ENCODE assay signal across 8 mouse cellular contexts in genomic region chr11:113132078-113133064, GRCm38 (mm10).
A peak's percentile ranks its signal among the peaks of the same experiment; 100 is the strongest.
DNase-seq lines count a peak whose midpoint lies in the region; ATAC-seq lines count a peak whose summit lies in the region.

No protein-coding gene starts in this region.

- 88% methylated on average over 23 of the region's 23 CpGs for WGBS in forebrain, embryonic 10.5 days
- WGBS in forebrain, embryonic 12.5 days = 83% methylated on average over 23 of the region's 23 CpGs
- WGBS in liver, embryonic 12.5 days (ENCODE audit: insufficient replicate concordance) = 69% methylated on average over 20 of the region's 23 CpGs
- WGBS in stomach, embryonic 16.5 days = 51% methylated on average over 23 of the region's 23 CpGs

- no peak overlapping the region for H3K9ac ChIP-seq in forebrain, embryonic 12.5 days
- H3K9ac ChIP-seq in liver, embryonic 12.5 days = no peak overlapping the region
- 0 out of 2 replicates have a peak overlapping the region, but pooled peaks have one; percentile 40 for H3K9ac ChIP-seq in stomach, embryonic 16.5 days (ENCODE audit: low read length)

- H3K27me3 ChIP-seq in forebrain, embryonic 10.5 days (ENCODE audit: poor library complexity, severe bottlenecking) = no peaks in the 10 kb centered on the region
- no peaks in the 10 kb centered on the region for H3K27me3 ChIP-seq in forebrain, embryonic 12.5 days
- no peaks in the 10 kb centered on the region for H3K27me3 ChIP-seq in liver, embryonic 12.5 days (replicated peaks)
- no peaks in the 10 kb centered on the region for H3K27me3 ChIP-seq in stomach, embryonic 16.5 days (ENCODE audit: control insufficient read depth, insufficient read depth, low read length)

- no peak overlapping the region for H3K4me3 ChIP-seq in forebrain, embryonic 10.5 days
- H3K4me3 ChIP-seq in forebrain, embryonic 12.5 days (replicated peaks) = no peak overlapping the region
- no peak overlapping the region for H3K4me3 ChIP-seq in liver, embryonic 12.5 days
- no peak overlapping the region for H3K4me3 ChIP-seq in stomach, embryonic 16.5 days (replicated peaks; ENCODE audit: low read length)

- peaks cover 15% of the 10 kb centered on the region for H3K9me3 ChIP-seq in forebrain, embryonic 10.5 days
- H3K9me3 ChIP-seq in forebrain, embryonic 12.5 days = no peaks in the 10 kb centered on the region
- H3K9me3 ChIP-seq in liver, embryonic 12.5 days (replicated peaks) = no peaks in the 10 kb centered on the region
- H3K9me3 ChIP-seq in stomach, embryonic 16.5 days (replicated peaks; ENCODE audit: control insufficient read depth, low read length) = no peaks in the 10 kb centered on the region

- no peak overlapping the region for H3K4me2 ChIP-seq in forebrain, embryonic 12.5 days
- H3K4me2 ChIP-seq in liver, embryonic 12.5 days = peak overlapping the region; percentile 26
- peak overlapping the region; percentile 27 for H3K4me2 ChIP-seq in stomach, embryonic 16.5 days (ENCODE audit: low read depth, low read length)

- H3K36me3 ChIP-seq in forebrain, embryonic 10.5 days (replicated peaks) = peaks cover 36% of the 10 kb centered on the region
- H3K36me3 ChIP-seq in forebrain, embryonic 12.5 days (replicated peaks) = 0 out of 2 replicates have a peak, but pooled peaks cover 11% of the 10 kb centered on the region
- H3K36me3 ChIP-seq in liver, embryonic 12.5 days = no peaks in the 10 kb centered on the region
- no peaks in the 10 kb centered on the region for H3K36me3 ChIP-seq in stomach, embryonic 16.5 days (ENCODE audit: control insufficient read depth, insufficient read depth, low read length)

- intact Hi-C loops in heart, postnatal 36 days (cut with DNase I) = no loop called here

- no peak for ATAC-seq in forebrain, embryonic 12.5 days (ENCODE audit: low FRiP score)
- no peak for ATAC-seq in liver, embryonic 12.5 days
- ATAC-seq in stomach, embryonic 16.5 days (ENCODE audit: insufficient read depth, low FRiP score) = peak; percentile 46; the same call in 1 of the 2 replicates

- DNase-seq in forebrain, embryonic 10.5 days (ENCODE audit: extremely low spot score, low spot score) = no peak
- DNase-seq in urinary bladder, postnatal 36 days (ENCODE audit: low spot score in 2 of 2) = peak; percentile 32 to 64
- no peak for DNase-seq in urinary bladder, postnatal 4 days (ENCODE audit: low spot score in 2 of 2)
- no peak for DNase-seq in heart, postnatal 36 days
- DNase-seq in spleen, adult 12 weeks (ENCODE audit: low spot score) = no peak

- peak overlapping the region; percentile 48; the same call in 1 of the 2 replicates for H3K27ac ChIP-seq in forebrain, embryonic 10.5 days
- no peak overlapping the region for H3K27ac ChIP-seq in forebrain, embryonic 12.5 days
- H3K27ac ChIP-seq in liver, embryonic 12.5 days = no peak overlapping the region
- peak overlapping the region; percentile 79 for H3K27ac ChIP-seq in stomach, embryonic 16.5 days (ENCODE audit: low read length)

- peaks cover 21% of the 10 kb centered on the region for H3K4me1 ChIP-seq in forebrain, embryonic 10.5 days
- peaks cover 11% of the 10 kb centered on the region for H3K4me1 ChIP-seq in forebrain, embryonic 12.5 days
- H3K4me1 ChIP-seq in liver, embryonic 12.5 days = peaks cover 36% of the 10 kb centered on the region
- H3K4me1 ChIP-seq in stomach, embryonic 16.5 days (ENCODE audit: control insufficient read depth, insufficient read depth, low read length) = peaks cover 18% of the 10 kb centered on the region

Comparison
In these comparisons a context has a peak if more than half of its experiments do, and no peak if none do; other contexts are left out.
1. DNase-seq: peak in urinary bladder, postnatal 36 days (2 of 2); none in forebrain, embryonic 10.5 days (single experiment), urinary bladder, postnatal 4 days (0 of 2), heart, postnatal 36 days (0 of 2) and spleen, adult 12 weeks (single experiment).
2. H3K27ac ChIP-seq: peak in forebrain, embryonic 10.5 days (single experiment) and stomach, embryonic 16.5 days (single experiment); none in forebrain, embryonic 12.5 days (single experiment) and liver, embryonic 12.5 days (single experiment).